Mouse (Mus musculus) bone marrow macrophage, adult 2 months (primary cell): ENCODE measurements around the gene Pi16.

Source experiments
- CTCF ChIP-seq: IDR thresholded peaks from 2 replicates; pipeline ENCODE4 v1.5.1; 2012; ENCODE audit warnings: low read depth, mild to moderate bottlenecking, low read length, moderate library complexity
- POLR2A ChIP-seq: IDR thresholded peaks from 2 replicates; pipeline ENCODE4 v1.6.1; 2012; ENCODE audit warnings: mild to moderate bottlenecking, low read depth, low read length, borderline replicate concordance

- TF ChIP-seq CTCF (no peak), POLR2A (no peak)
These were observed 35.9 kb upstream of the Pi16 start for GRCm38 (mm10) chr17:29281541-29281940.
